Mouse (Mus musculus) testis, adult 2 months (tissue): ENCODE results near the gene Slc51a. TPM values are rescaled to one million over a fixed set of nuclear protein-coding genes. Genes with fewer than 3 reads are reported as not detected.
A peak's percentile ranks its signal among the peaks of the same experiment; 100 is the strongest.

Experiments
- H3K27ac ChIP-seq: fragments of 200-500 bp; 2 replicates; pipeline ENCODE4 v1.5.1; 2012; ENCODE audit warnings: low read depth, low read length; ENCODE audit not compliant: control insufficient read depth, insufficient read depth
- H3K27me3 ChIP-seq: fragments of 200-500 bp; 2 replicates; pipeline ENCODE4 v1.6.1; 2012; ENCODE audit warnings: mild to moderate bottlenecking, low read length, moderate library complexity; ENCODE audit not compliant: control insufficient read depth, insufficient read depth
- H3K36me3 ChIP-seq: fragments of 200-500 bp; 2 replicates; pipeline ENCODE4 v1.6.1; 2012; ENCODE audit warnings: mild to moderate bottlenecking, low read length; ENCODE audit not compliant: control insufficient read depth, insufficient read depth
- H3K4me1 ChIP-seq: fragments of 200-500 bp; 2 replicates; pipeline ENCODE4 v1.6.1; 2012; ENCODE audit warnings: low read length; ENCODE audit not compliant: control insufficient read depth, insufficient read depth
- H3K4me3 ChIP-seq: fragments of 200-500 bp; 2 replicates; pipeline ENCODE4 v1.5.1; 2012; ENCODE audit warnings: low read depth, mild to moderate bottlenecking, low read length, moderate library complexity, mixed read lengths; ENCODE audit not compliant: control insufficient read depth
- CTCF ChIP-seq: fragments of 200-500 bp; IDR thresholded peaks from 2 replicates; pipeline ENCODE4 v1.5.1; 2012; ENCODE audit warnings: low read depth, mild to moderate bottlenecking, inconsistent platforms, low read length, moderate library complexity; ENCODE audit not compliant: control insufficient read depth, insufficient read depth, insufficient replicate concordance
- POLR2A ChIP-seq: fragments of 200-500 bp; IDR thresholded peaks from 2 replicates; pipeline ENCODE4 v1.6.1; 2012; ENCODE audit warnings: low read depth, mild to moderate bottlenecking, inconsistent platforms, low read length, moderate library complexity; ENCODE audit not compliant: control insufficient read depth
- polyA plus RNA-seq: library from polyadenylated mRNA; depleted of rRNA; stranded (reverse); fragments of >200 nt; gene quantifications from 2 replicates; pipeline ENCODE4 v1.2.3, GENCODE M21; 2012

The Slc51a gene
- polyA plus RNA-seq, 1 experiment = 0.49 TPM

- TF ChIP-seq CTCF (no peak), POLR2A (no peak)
- no peaks in the 10 kb centered on the region for H3K27me3 ChIP-seq
- peaks cover 3% of the 10 kb centered on the region; the same call in 1 of the 2 replicates for H3K4me1 ChIP-seq
- no peak overlapping the region for H3K27ac ChIP-seq
- H3K36me3 ChIP-seq = no peaks in the 10 kb centered on the region
- no peak overlapping the region for H3K4me3 ChIP-seq
These were observed 32.7 kb upstream of the Slc51a start for GRCm38 (mm10) chr16:32520372-32520748.

GRCm38 (mm10) chr16:32519656-32520371 lies 32.1 kb upstream of the Slc51a start:
- Histone ChIP-seq H3K27me3 (no peaks in the 10 kb centered on the region), H3K4me3 (no peak overlapping the region), H3K36me3 (no peaks in the 10 kb centered on the region), H3K27ac (no peak overlapping the region), H3K4me1 (peaks cover 3% of the 10 kb centered on the region; the same call in 1 of the 2 replicates)
- TF ChIP-seq POLR2A = no peak
- no peak for TF ChIP-seq CTCF

DNA sequence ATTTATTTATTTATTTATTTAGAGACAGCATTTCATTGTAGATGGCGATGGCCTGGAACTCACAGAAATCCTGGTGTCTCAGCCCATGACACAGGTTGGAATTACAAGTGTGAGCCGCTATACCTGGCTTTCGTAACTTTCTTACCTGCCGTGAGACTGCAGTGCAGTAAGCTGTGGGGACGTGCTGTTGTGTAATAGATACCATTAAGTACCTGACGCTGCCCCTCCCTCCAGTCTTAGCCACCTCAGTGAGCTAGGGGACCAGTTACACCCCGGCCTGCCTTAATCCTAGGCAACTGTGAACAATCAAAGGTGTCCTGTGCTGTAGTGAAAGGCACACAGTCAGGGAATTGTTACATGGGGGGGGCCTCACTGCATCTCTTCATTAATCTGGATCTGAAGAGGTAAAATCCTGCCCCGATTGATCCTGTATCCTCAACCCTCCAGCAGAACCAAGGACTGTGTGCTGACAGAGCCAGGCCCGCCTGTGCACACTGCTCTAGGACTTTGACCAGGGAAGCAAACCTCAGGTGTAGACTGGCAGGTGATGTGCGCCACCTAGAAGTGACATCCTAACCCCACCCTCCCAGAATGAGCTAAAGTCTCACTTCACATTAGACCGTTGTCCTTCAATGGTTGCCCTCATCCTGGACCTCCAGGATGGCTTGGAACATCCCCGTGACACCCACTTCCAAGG lies 30.3 kb upstream of the Slc51a start:
- TF ChIP-seq POLR2A (no peak), CTCF (no peak)

DNA sequence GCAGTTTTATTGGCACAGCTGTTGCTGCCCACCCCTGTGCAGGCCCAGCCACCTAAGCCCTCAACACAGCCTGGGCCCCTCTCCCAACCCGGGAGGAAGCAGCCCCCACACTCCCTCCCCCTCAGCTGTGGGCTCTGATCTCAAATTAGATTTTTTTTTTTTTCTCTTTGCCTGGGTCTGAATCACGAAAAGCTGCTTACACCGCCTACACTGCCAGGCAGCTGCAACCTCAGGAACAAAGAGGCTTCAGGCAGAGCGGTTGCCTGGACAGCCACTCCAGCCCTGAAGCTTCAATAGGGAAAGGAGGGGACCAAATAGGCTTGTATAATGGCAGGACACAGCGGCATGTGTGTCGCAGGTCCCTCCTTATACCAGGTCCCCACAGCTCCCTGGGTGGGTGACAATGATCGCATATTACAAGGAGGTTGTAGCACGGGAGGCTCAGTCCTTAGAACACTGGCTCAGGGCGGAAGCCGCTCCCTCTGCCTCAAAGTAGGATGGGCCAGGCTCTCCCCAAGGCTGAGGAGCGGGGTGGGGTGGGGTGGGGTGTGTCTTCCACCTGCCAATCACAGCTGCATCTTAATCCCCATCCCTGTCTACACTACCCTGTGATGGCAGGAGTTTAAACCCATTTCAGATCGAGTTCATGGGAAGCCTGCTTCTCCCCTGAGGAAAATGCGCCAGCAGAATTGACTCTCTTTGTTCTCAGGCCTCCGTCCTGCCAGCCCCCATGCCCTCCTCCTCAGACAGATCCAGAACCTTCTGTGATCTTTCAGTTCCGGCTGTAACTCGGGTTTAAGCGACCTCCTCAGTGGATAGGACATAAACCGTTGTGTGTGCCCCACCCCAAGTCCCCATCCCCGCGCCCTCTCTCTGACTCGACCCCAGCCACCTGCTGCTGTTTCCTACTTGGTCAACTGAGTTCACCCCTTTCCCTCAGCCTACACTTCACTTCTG lies 28.6 kb upstream of the Slc51a start:
- peak overlapping the region; percentile 25; the same call in 1 of the 2 replicates for H3K4me3 ChIP-seq
- H3K36me3 ChIP-seq = no peaks in the 10 kb centered on the region
- peaks cover 3% of the 10 kb centered on the region; the same call in 1 of the 2 replicates for H3K4me1 ChIP-seq
- no peaks in the 10 kb centered on the region for H3K27me3 ChIP-seq
- H3K27ac ChIP-seq = no peak overlapping the region
- TF ChIP-seq CTCF (no peak), POLR2A (no peak)

More for the DNA sequence above, 30.3 kb upstream of the Slc51a start:
- Histone ChIP-seq H3K27ac (no peak overlapping the region), H3K36me3 (no peaks in the 10 kb centered on the region), H3K27me3 (no peaks in the 10 kb centered on the region), H3K4me1 (peaks cover 3% of the 10 kb centered on the region; the same call in 1 of the 2 replicates), H3K4me3 (no peak overlapping the region)

- Histone ChIP-seq H3K4me1 (peaks cover 3% of the 10 kb centered on the region; the same call in 1 of the 2 replicates), H3K4me3 (no peak overlapping the region), H3K27ac (no peak overlapping the region), H3K27me3 (no peaks in the 10 kb centered on the region), H3K36me3 (no peaks in the 10 kb centered on the region)
- TF ChIP-seq POLR2A = no peak
- TF ChIP-seq CTCF = no peak
These were observed 26.3 kb upstream of the Slc51a start for GRCm38 (mm10) chr16:32513948-32514347.

GRCm38 (mm10) chr16:32513401-32513800 lies 25.7 kb upstream of the Slc51a start:
- H3K27ac ChIP-seq = no peak overlapping the region
- H3K4me3 ChIP-seq = no peak overlapping the region
- no peaks in the 10 kb centered on the region for H3K36me3 ChIP-seq
- no peaks in the 10 kb centered on the region for H3K27me3 ChIP-seq
- peaks cover 3% of the 10 kb centered on the region; the same call in 1 of the 2 replicates for H3K4me1 ChIP-seq
- TF ChIP-seq CTCF = no peak
- no peak for TF ChIP-seq POLR2A
